Mouse (Mus musculus): ENCODE results near the gene Cnpy3.
"Not testable (repeated sequence)": the region's sequence is repeated elsewhere in the genome, so short reads cannot be mapped to it uniquely, and the experiment has no call there.

Gene Cnpy3

GRCm38 (mm10) chr17:46751794-46752556 is at the start of gene Cnpy3:
Gene Cnpy3 (minus strand): TSS chr17:46752214.
- peak; percentile 99 for DNase-seq

DNA sequence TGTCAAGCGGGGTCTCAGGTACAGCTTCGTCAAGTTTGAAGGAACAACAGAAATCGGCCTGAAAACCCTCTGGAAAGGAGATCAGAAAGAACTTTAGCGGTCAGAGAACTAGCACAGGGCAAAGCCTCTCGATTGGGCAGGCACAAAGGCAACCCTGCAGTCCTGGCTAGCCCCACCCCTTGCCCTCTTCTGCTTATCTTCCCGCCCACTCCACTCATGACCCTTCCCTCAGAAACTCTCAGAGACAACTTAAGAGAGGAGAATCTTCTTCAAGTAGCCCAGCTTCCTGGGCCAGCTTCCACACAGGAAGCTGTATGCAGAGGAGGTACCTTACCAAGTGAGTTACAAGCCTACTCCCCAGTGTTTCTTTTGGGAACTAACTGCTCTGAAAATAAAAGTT is 49.7 kb upstream of the Cnpy3 start:
- no peak for DNase-seq

DNA sequence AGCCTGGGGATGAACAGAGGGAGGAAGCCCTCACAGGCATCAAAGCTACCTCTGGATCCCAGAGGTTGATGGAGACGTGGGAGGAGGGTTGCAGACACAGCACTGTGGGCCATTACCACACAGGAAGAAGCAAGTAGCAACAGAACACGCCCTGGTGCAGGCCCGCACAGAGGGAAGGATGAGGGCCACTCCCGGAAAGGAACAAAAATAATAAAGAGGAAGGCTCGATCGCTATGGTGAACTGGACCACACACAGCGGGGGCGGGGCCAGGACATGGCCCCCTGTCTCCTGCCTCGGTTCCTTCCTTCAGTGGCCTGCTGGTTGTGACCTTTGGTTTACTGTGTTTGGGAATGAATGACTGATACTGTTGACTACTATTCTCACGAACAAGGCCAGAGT is 47.7 kb upstream of the Cnpy3 start:
- DNase-seq = no peak

DNA sequence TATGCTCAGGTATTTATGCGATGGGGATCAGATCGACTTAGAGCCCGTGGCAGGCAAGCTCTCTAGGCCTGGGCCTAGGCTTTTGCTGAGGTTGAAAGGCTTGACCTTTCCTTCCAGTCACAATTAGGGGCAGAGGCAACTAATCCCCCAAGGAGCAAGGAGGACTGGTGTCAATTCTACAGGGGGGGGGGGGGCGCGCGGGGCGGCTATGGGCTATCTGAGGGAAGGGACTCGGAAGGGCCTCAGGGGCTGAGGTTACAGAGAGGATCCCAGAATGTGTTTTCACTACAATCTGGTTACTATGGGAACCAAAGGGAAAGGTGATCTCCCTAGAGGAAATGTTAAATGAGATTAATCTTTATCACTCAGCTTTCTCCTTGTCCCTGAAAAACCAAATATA is 45.4 kb upstream of the Cnpy3 start:
- DNase-seq = no peak

DNA sequence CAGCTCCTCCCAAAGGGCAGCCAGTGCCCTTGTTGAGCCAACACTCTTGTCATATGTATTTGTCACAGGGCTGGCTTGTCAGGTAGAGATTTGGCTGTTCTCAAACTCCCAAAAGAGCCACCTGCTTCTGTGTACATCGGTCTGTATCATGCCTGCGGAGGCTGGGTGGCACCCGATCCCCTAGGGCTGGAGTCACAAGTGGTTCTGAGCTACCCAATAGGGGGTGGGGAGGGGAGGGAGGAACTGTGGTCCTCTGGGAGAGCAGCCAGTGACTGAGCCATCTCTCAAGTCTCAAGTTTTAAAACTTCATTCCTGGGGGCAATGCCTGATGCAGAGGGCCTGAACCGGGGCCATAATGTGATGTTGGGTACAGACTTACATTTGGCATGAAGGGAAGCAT is 44.7 kb upstream of the Cnpy3 start:
- DNase-seq = no peak

- DNase-seq = no peak
These were observed 40.9 kb upstream of the Cnpy3 start for GRCm38 (mm10) chr17:46792963-46793362.

DNA sequence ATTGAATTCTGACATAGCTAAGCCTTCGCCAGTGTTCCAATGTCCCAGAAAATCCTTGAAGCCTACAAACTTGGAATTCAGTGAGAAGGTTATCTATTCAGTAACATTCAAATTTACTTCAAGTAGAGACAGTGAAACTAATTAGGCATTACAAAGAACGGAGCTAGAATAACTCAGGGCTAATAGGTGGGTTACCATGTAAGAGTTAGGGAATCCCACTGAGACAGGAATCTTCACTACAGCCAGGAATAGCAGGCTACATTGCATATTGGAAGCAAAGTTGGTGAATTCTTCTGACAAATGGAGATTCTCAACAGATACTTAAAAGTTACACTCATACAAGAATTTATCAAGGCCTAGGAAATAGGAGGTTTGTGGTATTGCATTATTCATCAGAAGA is 36.0 kb upstream of the Cnpy3 start:
- DNase-seq = not testable (repeated sequence)

- DNase-seq = no peak
These were observed 34.9 kb upstream of the Cnpy3 start for GRCm38 (mm10) chr17:46786952-46787351.

- no peak for DNase-seq
These were observed 31.2 kb upstream of the Cnpy3 start for GRCm38 (mm10) chr17:46783222-46783565.

GRCm38 (mm10) chr17:46782341-46783221 is 30.6 kb upstream of the Cnpy3 start, which contains the start of gene Rpl7l1:
Gene Rpl7l1 (minus strand): TSS chr17:46782672.
- peak; percentile 94 for DNase-seq

DNA sequence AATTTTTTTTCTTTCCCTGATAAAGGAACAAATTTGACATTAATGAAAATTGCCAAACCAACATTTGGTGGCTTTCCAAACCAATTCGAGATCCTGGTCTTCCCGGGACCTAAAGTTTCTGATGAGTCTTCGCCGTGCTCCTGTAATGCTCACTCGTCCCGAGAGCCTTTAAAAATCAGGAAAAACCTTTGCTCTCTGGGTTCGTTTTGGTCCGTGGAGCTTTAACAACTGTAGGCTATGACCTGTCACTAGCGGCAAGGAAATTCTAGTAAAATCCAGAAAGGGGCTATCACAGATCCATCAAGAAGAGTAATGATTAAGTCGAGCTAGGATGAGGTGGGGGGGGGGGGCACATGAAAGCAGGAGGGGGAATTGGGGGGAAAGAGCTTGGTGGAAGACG is 29.9 kb upstream of the Cnpy3 start:
- DNase-seq = no peak

- DNase-seq = no peak
These were observed 24.1 kb upstream of the Cnpy3 start for GRCm38 (mm10) chr17:46776087-46776486.

DNA sequence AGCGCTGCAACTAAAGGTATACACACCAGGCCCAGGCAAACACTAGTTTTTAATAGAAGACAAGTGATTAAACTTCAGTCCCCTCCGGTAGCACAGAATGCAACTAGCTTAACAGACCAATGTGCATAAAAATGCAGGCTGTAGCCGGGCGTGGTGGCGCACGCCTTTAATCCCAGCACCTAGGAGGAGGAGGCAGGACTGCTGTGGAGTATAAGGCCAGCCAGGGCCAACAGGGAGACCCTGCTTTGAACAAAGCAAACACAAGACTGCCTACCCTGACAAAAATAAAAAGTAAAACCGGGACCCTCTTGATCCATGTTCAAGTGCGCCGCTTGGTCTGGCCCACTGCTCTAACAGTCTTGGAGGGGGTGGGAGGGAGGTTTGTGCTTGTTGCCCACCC is 23.1 kb upstream of the Cnpy3 start:
- DNase-seq = no peak

GRCm38 (mm10) chr17:46774131-46774472 is 22.1 kb upstream of the Cnpy3 start:
- DNase-seq = no peak

DNA sequence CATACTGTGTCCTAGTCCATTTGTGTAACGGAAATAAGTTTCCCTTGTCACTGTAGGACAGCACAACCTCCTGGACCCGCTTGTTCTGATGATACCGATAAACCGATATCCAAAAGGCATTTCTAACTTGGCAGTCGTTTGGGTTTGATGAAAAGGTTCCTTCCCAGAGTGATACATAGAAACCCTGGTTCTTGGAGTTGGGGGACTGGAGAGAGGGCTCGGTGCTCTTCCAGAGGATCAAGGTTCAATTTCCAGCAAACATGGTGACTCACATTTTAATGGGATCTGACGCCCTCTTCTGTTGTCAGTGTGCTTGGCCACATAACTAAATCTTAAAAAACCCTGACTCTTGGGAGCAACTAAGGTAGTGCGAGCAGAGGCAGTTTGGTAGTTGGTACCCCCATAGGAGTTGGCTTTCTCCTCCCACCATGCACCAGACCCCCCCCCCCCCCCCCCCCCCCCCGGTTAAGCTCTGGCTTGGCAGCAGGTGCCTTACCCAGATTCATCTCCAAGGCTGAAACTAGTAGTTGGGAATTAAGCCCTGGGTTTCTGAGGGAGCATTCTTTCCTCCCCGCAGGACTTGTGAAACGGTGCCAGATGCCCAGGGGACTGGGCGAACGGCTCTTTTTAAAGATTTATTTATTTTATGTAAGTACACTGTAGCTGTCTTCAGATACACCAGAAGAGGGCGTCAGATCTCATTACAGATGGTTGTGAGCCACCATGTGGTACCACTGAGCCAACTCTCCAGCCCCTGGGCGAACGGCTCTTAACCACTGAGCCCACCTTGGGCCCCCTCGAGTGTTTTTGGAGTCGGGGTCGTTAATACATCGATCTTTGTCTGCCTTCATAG is 21.5 kb upstream of the Cnpy3 start:
- no peak for DNase-seq

GRCm38 (mm10) chr17:46772404-46773277 is 20.6 kb upstream of the Cnpy3 start, which contains the start of gene 2310039H08Rik:
Gene 2310039H08Rik (plus strand): TSS chr17:46772635.
- peak; percentile 89 for DNase-seq

DNA sequence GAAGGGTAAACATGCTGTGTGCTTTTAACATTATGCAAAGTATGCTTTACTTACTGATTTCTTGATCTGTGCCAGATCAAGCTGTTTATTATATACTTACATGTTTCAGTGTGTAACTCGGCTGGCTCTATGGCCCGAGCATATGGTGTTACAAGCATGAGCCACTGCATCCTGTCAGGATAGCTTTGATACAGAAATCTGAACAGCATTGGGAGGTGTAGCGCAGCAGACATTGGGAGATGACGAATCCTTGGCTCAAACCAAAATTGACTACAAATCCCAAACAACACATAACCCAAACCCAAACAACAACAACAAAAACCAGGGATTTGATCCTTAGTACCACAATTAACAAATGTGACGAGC is 20.0 kb upstream of the Cnpy3 start:
- DNase-seq = no peak

- DNase-seq = peak; percentile 25
These were observed 19.6 kb upstream of the Cnpy3 start for GRCm38 (mm10) chr17:46771616-46772015.

DNA sequence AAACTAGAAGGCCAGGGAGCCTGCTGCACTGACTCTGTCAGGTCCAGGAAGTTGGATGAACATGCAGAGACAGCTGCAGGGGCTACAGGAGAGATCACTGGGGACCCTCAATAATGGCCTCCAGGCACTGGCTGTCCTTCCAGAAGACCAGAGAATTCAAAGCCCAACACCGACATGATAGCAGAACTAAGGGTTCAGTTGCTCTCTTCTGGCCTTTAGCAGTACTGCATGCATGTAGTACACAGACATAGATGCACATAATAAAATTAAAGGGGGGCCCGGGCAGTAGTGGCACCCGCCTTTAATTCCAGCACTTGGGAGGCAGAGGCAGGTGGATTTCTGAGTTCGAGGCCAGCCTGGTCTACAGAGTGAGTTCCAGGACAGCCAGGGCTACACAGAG is 19.0 kb upstream of the Cnpy3 start:
- DNase-seq = no peak

- DNase-seq = no peak
These were observed 18.5 kb upstream of the Cnpy3 start for GRCm38 (mm10) chr17:46770546-46770945.

DNA sequence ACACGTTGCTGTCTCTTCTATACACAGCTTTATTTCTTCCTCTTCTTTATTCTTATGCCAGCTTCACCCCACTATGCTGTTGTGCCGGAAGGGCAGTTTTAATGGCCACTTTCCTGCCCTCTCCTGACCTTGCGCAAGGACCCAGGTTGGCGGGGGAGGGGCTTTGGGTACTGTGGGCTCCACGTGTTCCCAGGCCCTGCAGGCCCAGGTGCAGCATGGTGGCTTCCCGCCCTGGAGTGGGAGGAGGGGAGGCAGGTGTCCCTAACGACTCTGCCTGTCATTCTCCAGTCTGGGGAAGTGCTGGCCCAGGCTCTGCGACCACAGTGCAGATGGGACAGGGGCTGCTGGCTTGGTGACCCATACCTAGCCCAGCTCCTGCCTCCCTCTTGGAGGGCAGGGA is 15.9 kb upstream of the Cnpy3 start:
- peak; percentile 46 for DNase-seq

- DNase-seq = not testable (repeated sequence)
These were observed 12.9 kb upstream of the Cnpy3 start for GRCm38 (mm10) chr17:46764916-46765315.

Measured in kidney, postnatal 10 days (tissue).